Mouse (Mus musculus) erythroblast, embryonic 14.5 days (primary cell): ENCODE measurements around the gene Map3k12.

Experiments used
- GATA1 ChIP-seq: IDR thresholded peaks from 2 replicates; pipeline ENCODE4 v1.6.1; 2012; ENCODE audit warnings: low read length, inconsistent platforms, mixed read lengths
- TAL1 ChIP-seq: IDR thresholded peaks from 3 replicates; pipeline ENCODE4 v1.6.1; 2012; ENCODE audit warnings: low read length, inconsistent platforms, mixed read lengths

DNA sequence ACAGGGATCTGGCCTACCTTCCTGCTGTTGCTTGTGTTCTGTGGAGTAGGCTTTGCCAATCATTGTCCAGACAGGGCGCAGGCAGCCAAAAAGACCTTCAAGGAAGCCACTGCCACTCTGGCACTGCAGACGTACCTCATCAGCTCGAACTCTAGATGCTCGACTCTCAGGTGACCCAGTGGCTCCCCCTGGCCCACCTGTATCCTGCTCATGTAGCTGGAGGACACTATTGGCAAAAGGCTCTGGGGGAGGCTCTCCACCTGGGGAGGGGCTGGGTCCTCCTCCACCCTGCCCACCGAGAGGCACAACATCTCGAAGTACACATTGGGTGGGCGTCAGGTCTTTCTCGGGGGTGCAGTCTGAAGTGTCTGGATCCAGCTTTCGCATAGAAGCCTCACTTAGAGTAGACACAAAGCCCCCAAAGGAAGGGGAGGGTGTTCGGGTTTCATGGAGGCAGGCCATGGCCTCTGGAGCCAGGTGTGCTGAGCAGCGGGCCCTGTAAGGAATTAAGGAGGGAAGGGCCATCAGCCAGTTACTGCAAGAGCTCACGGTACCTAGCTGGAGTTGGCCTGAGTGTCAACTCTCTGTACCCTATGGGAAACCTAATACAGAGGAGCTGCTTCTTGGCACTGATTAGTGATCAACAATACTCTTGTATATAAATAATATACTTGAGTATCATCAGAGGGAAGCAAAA, 11.6 kb downstream of the Map3k12 start:
- TF ChIP-seq GATA1, result no peak
- TF ChIP-seq TAL1, result no peak
